Mouse (Mus musculus) heart, embryonic 11.5 days (tissue): ENCODE data around the gene Lrrc1. TPM values are rescaled to one million over a fixed set of nuclear protein-coding genes. Genes with fewer than 3 reads are reported as not detected.
"Not testable (repeated sequence)": the region's sequence is repeated elsewhere in the genome, so short reads cannot be mapped to it uniquely, and the experiment has no call there.

Source experiments
- ATAC-seq: fragments of 200-750 bp; cut with Nextera tagmentation; replicated peaks from 2 replicates; pipeline ENCODE4 v1.8.0; 2017; ENCODE audit warnings: moderate library complexity; ENCODE audit not compliant: insufficient number of reproducible peaks, low FRiP score, low TSS enrichment
- H3K27ac ChIP-seq: fragments of 300-500 bp; sonication (generic); 2 replicates; pipeline ENCODE4 v1.5.1; 2014; ENCODE audit warnings: mild to moderate bottlenecking, low read depth, low read length
- H3K27me3 ChIP-seq: fragments of 300-500 bp; sonication (generic); 2 replicates; pipeline ENCODE4 v1.6.1; 2014; ENCODE audit warnings: mild to moderate bottlenecking, low read length, mixed read lengths; ENCODE audit not compliant: control insufficient read depth, insufficient read depth
- H3K36me3 ChIP-seq: fragments of 300-500 bp; sonication (generic); 2 replicates; pipeline ENCODE4 v1.6.1; 2014; ENCODE audit warnings: mild to moderate bottlenecking, low read length, moderate library complexity, mixed read lengths; ENCODE audit not compliant: control insufficient read depth, insufficient read depth
- H3K4me1 ChIP-seq: fragments of 300-500 bp; sonication (generic); 2 replicates; pipeline ENCODE4 v1.6.1; 2014; ENCODE audit warnings: low read length; ENCODE audit not compliant: control insufficient read depth, insufficient read depth
- H3K4me2 ChIP-seq: fragments of 300-500 bp; sonication (generic); 2 replicates; pipeline ENCODE4 v1.6.1; 2014; ENCODE audit warnings: mild to moderate bottlenecking, moderate library complexity
- H3K4me3 ChIP-seq: fragments of 300-500 bp; sonication (generic); 2 replicates; pipeline ENCODE4 v1.5.1; 2014; ENCODE audit warnings: low read depth, low read length
- H3K9ac ChIP-seq: fragments of 300-500 bp; sonication (generic); 2 replicates; pipeline ENCODE4 v1.6.1; 2014; ENCODE audit warnings: mild to moderate bottlenecking, low read depth, low read length, moderate library complexity
- H3K9me3 ChIP-seq: fragments of 300-500 bp; sonication (generic); replicated peaks from 2 replicates; pipeline ENCODE4 v1.6.1; 2016; ENCODE audit warnings: low read length; ENCODE audit not compliant: control insufficient read depth
- WGBS: fragments of 180-500 bp; shearing (Covaris S2); extraction: QIAGEN DNeasy Blood & Tissue Kit; methylation state at CpG from one replicate; pipeline ENCODE4 v1.1.7; 2014; ENCODE audit not compliant: insufficient replicate concordance; 5-methylcytosine and 5-hydroxymethylcytosine counted together
- polyA plus RNA-seq: library from polyadenylated mRNA; unstranded; fragments of >200 nt; fragmentation: Nextera tagmentation; extraction: Ambion mirVana; gene quantifications from 2 replicates; pipeline ENCODE4 v1.2.1, GENCODE M21; 2014

Gene Lrrc1
- polyA plus RNA-seq, 1 experiment from 2014 or later: 13.4 TPM

- H3K36me3 ChIP-seq: no peaks in the 10 kb centered on the region
- no peak for ATAC-seq
- H3K4me2 ChIP-seq: no peak overlapping the region
- no peaks in the 10 kb centered on the region for H3K27me3 ChIP-seq
- H3K9me3 ChIP-seq: no peaks in the 10 kb centered on the region
- WGBS: 89% methylated on average over 8 of the region's 8 CpGs
- H3K4me1 ChIP-seq: no peaks in the 10 kb centered on the region
- H3K9ac ChIP-seq: no peak overlapping the region
- no peak overlapping the region for H3K4me3 ChIP-seq
- no peak overlapping the region for H3K27ac ChIP-seq
Measured at GRCm38 (mm10) chr9:77577931-77578330, 33.3 kb upstream of the Lrrc1 start.

GRCm38 (mm10) chr9:77577409-77577808 lies 32.7 kb upstream of the Lrrc1 start:
- Histone ChIP-seq H3K27ac (no peak overlapping the region), H3K9me3 (no peaks in the 10 kb centered on the region), H3K27me3 (no peaks in the 10 kb centered on the region), H3K4me3 (no peak overlapping the region), H3K36me3 (no peaks in the 10 kb centered on the region), H3K4me1 (no peaks in the 10 kb centered on the region), H3K4me2 (no peak overlapping the region), H3K9ac (no peak overlapping the region)
- no peak for ATAC-seq

GRCm38 (mm10) chr9:77576320-77576719 lies 31.6 kb upstream of the Lrrc1 start:
- Histone ChIP-seq H3K4me2 (no peak overlapping the region), H3K27ac (no peak overlapping the region), H3K9ac (no peak overlapping the region), H3K4me1 (no peaks in the 10 kb centered on the region), H3K27me3 (no peaks in the 10 kb centered on the region), H3K36me3 (no peaks in the 10 kb centered on the region), H3K9me3 (no peaks in the 10 kb centered on the region), H3K4me3 (no peak overlapping the region)
- ATAC-seq: no peak

- H3K27me3 ChIP-seq, H3K27ac ChIP-seq, ATAC-seq, H3K4me3 ChIP-seq, H3K36me3 ChIP-seq, H3K4me2 ChIP-seq, H3K4me1 ChIP-seq, H3K9me3 ChIP-seq, H3K9ac ChIP-seq: not testable (repeated sequence)
- 53% methylated on average over 4 of the region's 4 CpGs for WGBS
Measured at GRCm38 (mm10) chr9:77574996-77575395, 30.3 kb upstream of the Lrrc1 start.

- no peak overlapping the region for H3K4me3 ChIP-seq
- no peak overlapping the region for H3K27ac ChIP-seq
- H3K9ac ChIP-seq: no peak overlapping the region
- H3K4me2 ChIP-seq: no peak overlapping the region
- H3K9me3 ChIP-seq: no peaks in the 10 kb centered on the region
- WGBS: 61% methylated on average over 4 of the region's 4 CpGs
- H3K36me3 ChIP-seq: no peaks in the 10 kb centered on the region
- no peak for ATAC-seq
- H3K4me1 ChIP-seq: no peaks in the 10 kb centered on the region
- H3K27me3 ChIP-seq: no peaks in the 10 kb centered on the region
Measured at GRCm38 (mm10) chr9:77571851-77572250, 27.2 kb upstream of the Lrrc1 start.

- H3K4me2 ChIP-seq: no peak overlapping the region
- no peaks in the 10 kb centered on the region for H3K27me3 ChIP-seq
- H3K9ac ChIP-seq: no peak overlapping the region
- no peak overlapping the region for H3K27ac ChIP-seq
- WGBS: 51% methylated on average over 13 of the region's 13 CpGs
- H3K4me1 ChIP-seq: no peaks in the 10 kb centered on the region
- H3K9me3 ChIP-seq: no peaks in the 10 kb centered on the region
- no peak for ATAC-seq
- no peaks in the 10 kb centered on the region for H3K36me3 ChIP-seq
- H3K4me3 ChIP-seq: no peak overlapping the region
Measured at GRCm38 (mm10) chr9:77568789-77569506, 24.3 kb upstream of the Lrrc1 start.

- H3K27me3 ChIP-seq: no peaks in the 10 kb centered on the region
- no peak overlapping the region for H3K27ac ChIP-seq
- no peak overlapping the region for H3K4me3 ChIP-seq
- H3K9ac ChIP-seq: no peak overlapping the region
- H3K36me3 ChIP-seq: no peaks in the 10 kb centered on the region
- peaks cover 6% of the 10 kb centered on the region; the same call in 1 of the 2 replicates for H3K9me3 ChIP-seq
- H3K4me2 ChIP-seq: no peak overlapping the region
- H3K4me1 ChIP-seq: no peaks in the 10 kb centered on the region
- no peak for ATAC-seq
Measured at GRCm38 (mm10) chr9:77561827-77562226, 17.2 kb upstream of the Lrrc1 start.

- Histone ChIP-seq H3K4me2 (no peak overlapping the region), H3K27me3 (no peaks in the 10 kb centered on the region), H3K4me3 (no peak overlapping the region), H3K9ac (no peak overlapping the region), H3K4me1 (no peaks in the 10 kb centered on the region), H3K27ac (no peak overlapping the region), H3K36me3 (no peaks in the 10 kb centered on the region), H3K9me3 (peaks cover 5% of the 10 kb centered on the region; the same call in 1 of the 2 replicates)
- ATAC-seq: no peak
- 53% methylated on average over 3 of the region's 3 CpGs for WGBS
Measured at GRCm38 (mm10) chr9:77557963-77558362, 13.3 kb upstream of the Lrrc1 start.

GRCm38 (mm10) chr9:77557181-77557580 lies 12.5 kb upstream of the Lrrc1 start:
- Histone ChIP-seq H3K4me1 (no peaks in the 10 kb centered on the region), H3K27ac (no peak overlapping the region), H3K4me3 (no peak overlapping the region), H3K9me3 (no peaks in the 10 kb centered on the region), H3K36me3 (no peaks in the 10 kb centered on the region), H3K27me3 (no peaks in the 10 kb centered on the region), H3K4me2 (no peak overlapping the region), H3K9ac (no peak overlapping the region)
- 81% methylated on average over 4 of the region's 4 CpGs for WGBS
- ATAC-seq: no peak
